Mouse (Mus musculus) embryo, embryonic 11 days (tissue): ENCODE results near the gene Stx18.
A peak's percentile ranks its signal among the peaks of the same experiment; 100 is the strongest.

Source experiments
- DNase-seq: peaks from one replicate; pipeline ENCODE4 v3.0.0-alpha.2; 2015

Stx18 gene

DNA sequence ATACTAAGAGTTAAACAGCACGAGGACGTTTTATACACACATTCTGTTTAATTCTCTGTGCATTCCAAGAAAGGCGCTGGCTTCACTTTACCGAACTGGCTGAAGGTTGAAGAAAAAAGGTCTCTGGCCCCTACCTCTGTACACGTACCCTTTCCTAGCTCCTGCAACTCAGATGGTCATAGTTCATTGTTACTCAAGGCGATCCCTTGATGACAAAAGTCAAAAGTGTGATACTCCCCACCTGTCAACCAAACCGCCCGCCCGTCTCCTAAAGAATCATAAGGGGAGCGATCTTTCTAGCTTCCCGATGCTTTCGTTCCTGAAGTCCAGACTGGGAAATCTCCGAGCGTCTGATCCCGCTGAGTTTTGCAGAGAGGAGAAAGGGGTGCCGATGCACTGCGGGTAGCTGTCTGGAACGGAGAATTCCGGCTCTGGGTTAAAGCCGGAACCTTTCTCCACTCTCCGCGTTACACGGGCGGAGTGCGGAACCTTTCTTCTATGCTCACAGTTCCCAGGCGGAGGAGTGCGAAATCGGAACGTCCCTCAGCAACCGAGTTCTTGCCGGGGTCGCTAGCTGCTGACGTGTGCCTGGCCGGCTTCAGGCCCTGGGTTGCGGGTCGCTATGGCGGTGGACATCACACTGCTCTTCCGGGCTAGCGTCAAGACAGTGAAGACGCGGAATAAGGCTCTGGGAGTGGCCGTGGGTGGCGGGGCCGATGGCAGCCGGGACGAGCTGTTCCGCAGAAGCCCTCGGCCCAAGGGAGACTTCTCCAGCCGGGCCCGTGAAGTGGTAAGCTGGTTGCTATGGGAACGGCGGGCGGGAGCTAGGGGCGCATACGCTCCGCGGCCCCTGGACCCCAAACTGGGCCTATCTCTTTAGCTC, at the start of gene Stx18:
Stx18 (plus strand) TSS at position 33 of the 883 bp plus-strand sequence.
- peak; percentile 95 for DNase-seq

DNA sequence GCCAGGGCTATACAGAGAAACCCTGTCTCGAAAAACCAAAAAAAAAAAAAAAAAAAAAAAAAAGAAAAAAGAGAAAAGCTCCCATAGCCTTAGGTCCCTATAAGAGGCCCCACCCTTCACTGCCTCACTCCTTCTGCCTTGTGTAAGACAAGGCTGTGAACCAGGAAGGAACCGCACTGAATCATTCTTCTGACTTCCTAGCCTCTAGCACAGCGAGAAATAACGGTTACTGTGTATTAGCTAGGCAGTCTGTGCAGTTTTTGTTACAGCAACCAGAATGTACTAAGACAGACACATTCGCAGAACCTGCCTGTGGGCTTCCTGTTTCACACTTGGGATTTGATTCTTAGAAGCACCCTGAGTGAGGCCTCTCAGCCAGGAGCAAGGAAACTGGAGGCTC, 46.2 kb upstream of the Stx18 start:
- DNase-seq = no peak

DNA sequence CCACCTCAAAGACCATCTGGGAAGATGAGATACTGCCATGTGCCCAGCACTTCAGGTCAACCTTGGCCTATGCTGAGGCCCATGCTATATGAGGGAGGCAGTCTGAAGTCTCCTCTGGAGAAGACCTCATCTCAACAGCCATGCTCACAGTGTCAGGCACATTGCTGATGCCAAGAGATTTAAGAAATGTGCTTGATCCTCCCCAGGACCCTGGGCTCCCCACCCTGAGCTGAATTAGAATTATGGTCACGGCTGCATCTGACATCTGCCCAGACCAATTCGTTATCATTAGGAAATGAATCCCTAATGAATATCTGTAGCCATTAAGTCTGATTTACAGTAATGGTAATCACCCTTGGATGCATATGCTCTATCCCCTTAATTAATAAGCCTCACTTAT, 39.7 kb upstream of the Stx18 start:
- DNase-seq = no peak

DNA sequence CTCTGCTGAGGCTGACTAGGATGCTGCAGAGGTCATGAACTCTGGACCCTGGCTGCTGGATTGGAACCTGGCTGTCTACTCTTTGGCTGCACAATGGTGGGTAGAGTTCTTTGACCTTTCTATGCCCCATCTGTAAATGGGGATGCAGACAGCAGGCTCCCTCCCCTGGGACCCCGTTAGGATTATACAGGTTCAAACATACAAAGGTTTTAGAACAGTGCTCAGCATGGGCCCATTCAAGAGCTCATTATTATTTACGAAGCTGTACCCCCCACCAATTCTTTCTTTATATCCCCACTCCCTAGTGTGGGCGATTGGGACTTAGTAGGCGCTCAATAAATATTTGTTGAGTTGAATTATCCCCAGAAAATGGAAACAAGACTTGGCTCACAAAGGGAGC, 36.0 kb upstream of the Stx18 start:
- peak; percentile 22 for DNase-seq

DNA sequence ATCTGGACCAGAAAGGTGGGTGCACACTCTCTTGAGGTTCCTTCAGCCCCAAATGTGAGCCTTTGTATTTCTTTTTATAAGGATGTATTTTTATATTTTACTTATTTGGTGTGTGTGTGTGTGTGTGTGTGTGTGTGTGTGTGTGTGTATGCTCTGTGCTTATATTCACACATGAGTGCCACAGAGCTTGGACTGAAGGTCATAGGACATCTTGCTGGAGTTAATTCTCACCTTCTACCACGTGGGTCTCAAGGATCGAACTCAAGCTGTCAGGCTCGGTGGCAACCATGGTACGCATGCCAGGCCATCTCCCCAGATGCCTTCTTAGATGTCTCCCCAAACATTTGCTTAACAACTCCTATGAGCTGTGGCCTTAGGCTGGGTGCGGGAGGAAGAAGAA, 33.8 kb upstream of the Stx18 start:
- no peak for DNase-seq

DNA sequence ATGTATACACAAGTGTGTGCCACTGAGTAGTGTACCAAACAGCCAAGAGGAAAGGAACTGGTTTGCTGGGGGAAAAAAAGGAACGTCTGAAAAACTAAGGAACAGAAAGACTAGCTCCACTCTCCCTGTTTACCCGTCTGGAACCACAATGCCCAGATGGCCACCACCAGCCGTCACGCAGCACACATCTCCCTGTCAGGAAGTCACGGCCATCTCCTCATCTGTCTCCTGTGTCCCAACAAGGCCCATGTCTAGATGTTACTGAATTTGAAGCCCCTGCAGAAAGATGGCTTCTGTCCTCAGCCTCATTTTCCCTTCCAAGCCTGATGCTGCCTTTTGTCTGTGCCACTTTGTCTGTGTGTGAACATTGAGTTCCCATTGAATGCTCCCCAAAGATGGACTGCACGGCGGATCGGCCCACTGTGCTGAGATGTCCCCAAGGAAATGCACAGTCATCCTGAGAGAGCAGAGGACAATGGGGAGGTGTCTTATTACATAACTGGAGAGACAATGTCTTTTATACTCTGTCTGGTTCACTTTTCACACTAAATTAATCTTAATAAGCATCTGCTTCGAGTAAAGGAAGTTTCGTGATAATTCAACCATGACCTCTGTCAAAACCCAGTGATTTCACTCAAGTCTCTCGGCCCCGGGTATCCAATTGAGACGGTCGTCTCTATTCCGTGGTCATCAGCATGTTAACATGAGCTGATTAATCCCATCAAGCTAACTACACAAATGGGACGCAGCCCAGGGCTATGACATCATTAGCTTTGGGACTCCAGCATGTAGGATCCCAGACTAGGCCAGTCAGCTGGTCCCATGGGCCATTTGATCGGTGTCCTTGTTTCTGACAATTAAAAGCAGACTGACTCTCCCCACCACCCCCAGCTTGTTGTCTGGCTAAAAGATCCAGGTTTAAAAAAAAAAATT, 31.9 kb upstream of the Stx18 start:
- DNase-seq = peak; percentile 53

DNA sequence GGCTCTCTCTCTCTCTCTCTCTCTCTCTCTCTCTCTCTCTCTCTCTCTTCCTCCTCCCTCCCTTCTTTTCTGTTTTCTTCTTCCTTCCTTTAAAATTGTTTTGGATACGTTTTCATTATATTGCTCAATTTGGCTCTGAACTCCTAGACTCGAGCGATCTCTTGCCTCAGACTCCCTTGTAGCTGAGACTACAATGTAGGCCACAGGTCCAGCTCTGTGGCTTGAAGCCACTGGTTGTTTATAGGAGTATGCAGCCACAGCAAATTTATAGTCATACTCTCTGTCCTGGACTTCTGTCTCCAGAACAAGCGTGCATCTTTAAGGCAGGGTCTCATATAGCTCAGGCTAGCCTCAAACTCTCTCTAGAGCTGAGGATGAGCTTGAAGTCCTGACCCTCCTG, 29.5 kb upstream of the Stx18 start:
- DNase-seq = no peak

DNA sequence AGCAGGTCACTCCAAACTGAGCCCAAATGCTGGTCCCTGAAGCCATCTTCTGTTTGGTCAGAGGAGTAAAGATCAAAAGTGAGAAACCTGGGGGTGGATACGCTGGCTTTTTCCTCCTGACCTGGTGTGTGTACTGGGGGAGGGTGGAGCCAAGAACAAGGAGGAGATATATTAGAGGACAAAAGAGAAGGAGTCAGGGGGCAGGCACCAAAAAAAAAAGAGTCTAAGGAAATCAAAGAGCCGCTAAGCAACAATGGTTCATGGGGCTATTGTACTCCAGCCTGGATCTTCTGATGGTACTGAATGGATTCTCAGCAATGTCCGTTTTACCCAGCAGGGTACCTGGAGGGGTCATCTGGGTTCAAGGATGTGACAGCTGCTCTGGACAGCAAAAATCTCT, 23.6 kb upstream of the Stx18 start:
- no peak for DNase-seq

DNA sequence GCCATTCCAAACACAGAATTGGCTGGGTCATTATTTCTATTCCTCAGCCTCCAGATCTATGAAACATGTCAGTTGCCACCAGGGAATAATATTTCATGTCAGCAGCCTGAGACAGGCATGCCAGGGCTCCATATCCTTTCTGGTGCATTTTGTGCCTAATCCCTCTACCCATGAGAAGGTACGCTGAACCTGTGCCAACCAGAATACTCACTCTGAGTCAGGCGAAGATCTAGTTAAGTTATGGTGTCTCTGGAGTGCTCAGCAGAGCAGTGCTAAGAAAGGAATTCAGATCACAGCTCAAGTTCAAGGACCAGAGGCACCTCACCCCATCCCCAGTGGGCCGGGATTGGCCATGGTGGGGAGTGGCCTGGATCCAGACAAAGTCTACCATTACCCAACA, 21.6 kb upstream of the Stx18 start:
- no peak for DNase-seq

DNA sequence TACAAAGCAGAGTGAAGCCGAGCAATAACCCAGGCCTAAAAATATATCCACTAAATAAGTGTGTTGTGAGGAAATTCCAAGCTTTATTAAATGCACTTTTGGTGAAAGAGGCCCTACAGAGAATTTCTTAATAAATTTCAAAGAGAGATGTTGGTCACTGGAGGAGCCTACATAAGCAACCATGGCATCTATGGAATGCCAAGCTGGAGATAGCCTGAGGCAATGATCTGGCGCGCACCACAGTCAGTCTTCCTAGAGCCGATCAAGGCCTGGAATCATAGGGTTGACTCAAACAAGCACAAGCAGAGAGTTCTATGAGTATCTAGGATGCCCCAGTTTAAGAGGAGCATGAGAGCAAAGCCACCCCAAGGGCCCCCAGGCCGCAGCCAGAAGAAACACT, 10.9 kb upstream of the Stx18 start:
- no peak for DNase-seq

DNA sequence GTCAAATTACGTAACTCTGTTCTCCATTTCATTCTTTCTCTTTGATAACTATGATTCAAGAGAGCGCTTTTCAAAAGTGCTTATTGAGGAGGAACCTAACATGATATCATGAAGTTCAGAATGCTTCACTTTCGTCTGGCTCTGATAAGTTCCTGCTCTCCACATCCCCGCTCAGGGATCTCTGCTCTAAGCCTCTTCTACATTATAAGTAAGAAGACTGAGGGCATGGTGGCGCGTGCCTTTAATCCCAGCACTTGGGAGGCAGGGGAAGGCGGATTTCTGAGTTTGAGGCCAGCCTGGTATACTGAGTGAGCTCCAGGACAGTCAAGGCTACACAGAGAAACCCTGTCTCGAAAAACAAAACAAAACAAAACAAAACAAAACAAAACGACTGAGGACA, 268 bp upstream of the Stx18 start:
- peak; percentile 27 for DNase-seq

DNA sequence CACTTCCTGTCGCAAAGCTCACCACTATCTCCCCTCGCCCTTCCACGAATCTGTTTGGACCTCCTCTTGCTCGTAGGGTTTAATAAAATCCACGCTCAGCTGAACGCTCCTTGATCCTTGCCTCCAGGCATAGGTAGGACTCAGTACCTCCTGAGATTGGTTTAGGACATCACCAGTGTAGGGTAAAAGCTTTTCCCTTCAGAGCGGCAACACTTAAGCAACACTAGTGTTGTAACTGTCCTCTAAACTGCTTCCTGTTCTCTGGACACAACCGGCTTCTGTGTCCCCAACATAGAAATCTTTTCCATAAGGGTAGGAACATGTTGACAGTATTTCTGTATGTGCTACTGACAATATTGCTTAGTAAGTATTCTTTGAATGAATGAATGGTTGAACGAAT, 1.3 kb downstream of the Stx18 start:
- DNase-seq = no peak

DNA sequence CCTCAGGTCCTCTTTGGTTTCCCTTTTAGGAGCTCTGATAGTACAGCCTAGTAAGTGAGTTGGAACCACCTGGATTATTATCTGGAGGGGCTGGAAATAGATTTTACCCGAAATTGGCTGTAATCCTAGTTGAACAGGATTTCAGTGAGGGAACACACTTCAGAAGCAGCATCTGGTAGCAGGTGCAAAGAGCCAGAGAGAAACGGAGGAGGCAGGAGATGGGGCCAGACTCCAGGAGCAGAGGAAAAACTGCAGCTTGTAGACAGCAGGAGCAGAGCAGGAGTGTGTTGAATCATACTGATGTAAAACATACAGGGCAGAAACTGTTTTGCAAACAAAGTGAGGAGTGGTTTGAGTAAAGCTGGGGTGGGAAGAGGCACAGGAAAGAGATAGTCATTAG, 6.4 kb downstream of the Stx18 start:
- no peak for DNase-seq

DNA sequence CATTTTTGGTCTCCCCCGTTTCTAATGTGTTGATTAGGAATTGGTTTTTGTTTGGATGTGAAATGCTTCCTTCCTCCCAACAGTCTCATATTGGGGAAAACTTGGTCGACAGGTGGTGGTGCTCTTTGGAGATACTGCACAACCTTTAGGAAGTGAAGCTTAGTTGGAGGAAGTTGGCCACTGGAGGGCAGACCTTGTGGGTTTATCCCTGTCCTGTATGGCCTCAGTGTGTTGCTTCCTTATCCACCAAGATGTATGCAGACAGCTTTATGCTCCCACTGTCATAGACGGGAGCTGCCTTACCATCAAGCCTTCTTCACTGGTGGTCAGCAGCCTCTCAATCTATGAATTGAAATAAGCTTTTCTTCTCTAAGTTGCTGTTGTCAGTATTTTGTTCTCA, 9.6 kb downstream of the Stx18 start:
- DNase-seq = no peak

DNA sequence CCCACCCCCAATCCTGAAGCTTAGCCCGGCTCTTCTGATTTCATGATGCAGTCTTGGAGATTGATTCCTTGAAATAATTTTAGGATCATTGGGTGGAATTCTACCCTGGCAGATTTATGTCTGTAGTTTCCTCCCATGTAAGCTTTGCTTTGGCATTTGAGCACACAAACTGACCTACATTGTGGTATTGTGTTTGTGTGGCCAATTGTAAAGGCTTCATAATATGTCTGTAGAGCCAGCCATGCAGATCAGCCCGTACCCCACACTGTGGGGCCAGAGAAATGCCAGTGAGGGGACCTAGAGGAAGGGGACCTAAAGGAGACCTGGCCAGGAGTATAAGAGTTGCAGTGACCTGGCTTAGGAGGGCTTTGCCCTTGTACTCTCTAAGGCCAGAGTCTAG, 22.5 kb downstream of the Stx18 start:
- no peak for DNase-seq

DNA sequence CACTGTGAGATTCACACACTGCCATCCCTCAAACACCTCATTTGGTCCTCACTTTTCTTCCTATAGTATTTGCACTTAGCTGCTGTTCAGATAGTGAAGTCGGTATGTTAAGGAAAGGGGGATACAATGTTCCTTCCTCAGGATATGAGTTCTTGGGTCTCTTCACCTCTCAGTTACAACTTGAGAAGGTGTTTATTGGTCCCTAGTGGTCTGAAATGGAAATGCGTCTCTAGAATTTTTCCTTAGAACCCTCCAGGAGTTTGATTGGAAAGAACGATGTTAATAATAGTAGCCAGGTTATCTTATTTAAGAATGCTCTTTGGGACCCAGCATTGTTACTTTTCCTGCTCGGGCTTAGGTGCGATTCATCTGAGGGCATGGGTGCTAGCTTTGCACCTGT, 24.2 kb downstream of the Stx18 start:
- DNase-seq = peak; percentile 66

DNA sequence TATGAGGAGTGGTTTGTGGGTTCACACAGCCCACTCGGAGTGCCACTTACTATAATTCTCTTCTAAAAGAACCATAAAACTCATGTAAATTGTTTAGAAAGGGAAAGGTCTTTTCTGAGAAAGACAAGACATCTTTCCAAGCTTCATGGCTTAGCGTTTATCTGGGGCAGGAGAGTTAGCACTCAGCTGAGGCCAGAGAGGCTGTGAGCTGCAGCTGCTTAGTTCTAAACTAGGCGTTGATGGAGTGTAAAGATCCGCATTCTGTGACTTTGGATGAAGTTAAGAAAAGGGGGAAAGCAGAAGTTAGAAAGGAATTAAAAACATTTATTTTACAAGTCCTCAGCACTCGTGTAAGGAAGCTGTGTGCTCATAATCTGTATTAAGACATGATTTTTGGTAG, 24.8 kb downstream of the Stx18 start:
- no peak for DNase-seq

DNA sequence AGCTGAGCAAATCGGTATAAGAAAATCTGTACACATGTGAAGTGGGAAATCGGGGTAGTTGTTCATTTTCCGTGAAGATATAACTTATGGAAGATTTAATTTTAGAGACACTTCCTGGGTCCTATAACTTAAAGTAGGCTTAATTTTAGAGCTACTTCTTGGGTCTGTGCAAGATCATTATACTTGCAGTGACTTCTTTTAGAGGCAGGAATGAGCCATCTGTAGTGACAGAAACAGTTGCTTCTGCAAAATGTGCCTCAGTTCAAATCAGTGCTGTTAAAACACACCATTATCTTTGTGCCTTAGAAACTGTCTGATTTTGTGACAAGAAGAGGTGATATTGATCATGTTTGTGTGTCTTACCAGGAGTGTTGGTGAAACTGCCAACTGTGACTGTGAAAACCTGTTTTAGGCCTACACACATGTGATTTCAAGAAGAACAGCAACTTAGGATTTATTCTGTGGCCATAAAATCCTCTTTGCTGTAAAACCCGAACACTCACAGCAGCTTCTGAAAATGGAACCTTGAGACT, 25.6 kb downstream of the Stx18 start:
- no peak for DNase-seq

DNA sequence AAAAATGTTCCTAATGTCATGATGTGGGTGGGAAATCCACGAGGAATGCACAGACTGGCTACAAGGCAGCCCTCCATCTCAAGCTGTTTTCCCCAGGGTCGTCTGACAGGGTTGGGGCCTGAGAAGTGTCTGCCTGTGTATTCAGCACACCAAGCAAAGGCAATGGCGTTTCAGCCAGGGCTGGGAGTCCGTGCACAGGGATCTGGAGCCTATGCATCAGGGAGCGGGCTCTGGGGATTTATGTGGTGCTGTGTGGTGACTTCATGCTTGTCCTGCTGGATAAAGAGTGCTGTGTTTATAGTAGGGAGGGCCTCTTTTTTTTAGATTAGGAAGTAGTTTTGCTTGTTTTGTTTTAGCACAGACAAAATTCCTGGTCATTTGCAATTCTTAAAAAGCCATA, 26.2 kb downstream of the Stx18 start:
- DNase-seq = peak; percentile 62

DNA sequence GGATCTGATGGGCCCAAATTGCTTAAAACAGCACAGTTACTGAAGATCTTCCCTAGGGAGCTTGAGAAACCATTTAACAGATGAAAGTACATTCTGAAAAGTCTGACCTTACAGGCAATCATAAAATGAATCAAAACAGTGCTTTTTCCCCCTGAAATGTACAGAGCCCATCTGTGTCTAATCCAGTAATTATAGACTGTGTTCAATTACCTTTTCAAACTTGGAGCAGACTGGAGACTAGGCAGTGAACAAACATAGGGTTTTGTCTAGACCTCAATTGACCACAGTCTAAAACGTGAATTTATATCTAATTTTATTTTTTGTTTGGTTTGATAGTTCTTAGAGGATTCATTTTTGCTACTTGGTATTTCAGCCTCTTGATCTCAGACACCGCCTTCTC, 26.9 kb downstream of the Stx18 start:
- DNase-seq = no peak

DNA sequence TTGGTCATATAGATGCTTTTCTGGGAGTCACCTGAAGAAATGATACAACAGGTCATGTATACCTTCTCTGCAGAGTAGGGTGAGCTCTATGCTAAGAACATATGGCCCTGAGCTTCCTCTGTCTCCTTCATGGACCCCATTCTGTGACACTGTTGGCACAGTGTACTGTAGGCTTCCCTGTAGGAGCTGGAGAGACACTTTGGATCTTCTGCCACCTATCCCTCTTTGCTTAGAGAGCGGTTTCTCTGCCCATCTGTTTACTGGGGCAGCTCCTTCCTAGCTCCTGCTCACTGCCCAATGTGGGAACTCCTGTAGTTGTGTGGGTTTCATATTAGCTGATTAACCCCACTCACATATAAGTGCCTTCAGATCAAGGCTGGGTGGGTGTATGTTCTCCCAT, 28.1 kb downstream of the Stx18 start:
- DNase-seq = no peak

DNA sequence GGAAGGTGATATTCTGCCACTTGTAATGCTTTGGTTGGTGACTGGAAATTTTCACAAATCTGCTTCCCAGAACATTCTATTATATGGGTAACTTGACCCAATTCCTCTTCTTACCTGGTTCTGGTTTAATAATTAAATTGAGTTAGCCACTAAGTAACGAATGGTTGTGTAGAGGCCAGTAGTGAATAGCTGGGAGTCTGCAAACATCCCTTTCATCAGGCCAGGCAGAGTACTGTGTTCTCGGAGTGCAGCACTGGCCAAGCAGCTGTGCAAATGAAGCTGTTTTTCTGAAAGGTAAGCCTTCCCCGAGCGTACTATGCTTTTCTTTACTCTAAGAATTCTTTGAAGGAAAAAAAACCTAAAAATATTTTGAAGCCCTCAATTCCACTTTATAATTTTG, 37.8 kb downstream of the Stx18 start:
- DNase-seq = no peak

DNA sequence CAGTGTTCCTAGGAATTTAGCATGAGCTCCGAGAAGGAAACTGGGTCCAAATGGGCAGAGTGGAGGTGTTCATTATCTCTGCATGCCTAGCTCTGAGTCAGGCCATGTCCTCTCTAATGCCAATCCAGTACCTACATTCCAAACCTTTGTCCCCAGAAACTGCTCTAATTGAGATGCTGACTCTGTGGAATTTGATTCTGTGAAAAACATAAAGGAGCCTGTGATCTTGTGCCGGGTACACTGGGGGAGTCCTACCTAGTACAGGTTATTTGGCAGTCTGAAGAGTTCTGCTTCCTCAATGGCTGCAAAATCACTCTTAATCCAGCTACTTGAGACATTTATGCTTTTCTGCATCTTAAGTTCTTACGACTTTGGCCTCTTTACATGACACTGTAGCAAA, 40.0 kb downstream of the Stx18 start:
- no peak for DNase-seq

DNA sequence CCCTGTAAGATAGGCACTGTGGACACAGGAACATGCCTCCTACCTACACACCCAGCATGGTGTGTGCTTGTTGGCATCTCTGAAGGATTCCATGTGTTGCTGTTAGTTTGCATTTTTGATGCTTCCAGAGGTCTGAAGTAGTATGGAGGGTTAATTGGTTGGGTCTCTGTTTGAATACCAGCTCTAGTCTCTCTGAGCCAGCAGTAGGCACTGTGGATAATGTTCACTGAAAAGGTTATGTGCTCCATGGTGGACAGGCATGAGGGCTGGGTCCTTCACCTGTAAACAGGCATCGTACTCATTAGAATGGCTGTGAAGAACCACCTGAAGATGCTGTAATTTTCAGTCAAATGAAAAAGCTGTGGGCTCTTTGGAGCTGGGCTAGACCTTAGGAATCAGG, 41.9 kb downstream of the Stx18 start:
- DNase-seq = no peak
